Mouse (Mus musculus): ENCODE measurements around the gene Olfr1109.

Gene Olfr1109

GRCm38 (mm10) chr2:87095908-87096307 is at the start of gene Olfr1109:
Gene Olfr1109 (minus strand): TSS chr2:87096008.
- no peak for DNase-seq

- DNase-seq, result no peak
Observed at GRCm38 (mm10) chr2:87140200-87140599, 44.4 kb upstream of the Olfr1109 start, which contains the start of gene Olfr1110. Gene Olfr1110 (minus strand): TSS chr2:87140300.

- no peak for DNase-seq
Observed at GRCm38 (mm10) chr2:87114467-87114866, 18.7 kb upstream of the Olfr1109 start, which contains the start of gene Olfr259. Gene Olfr259 (minus strand): TSS chr2:87114567.

GRCm38 (mm10) chr2:87075717-87076116 is 20.1 kb downstream of the Olfr1109 start, which contains the start of gene Olfr1107:
Gene Olfr1107 (minus strand): TSS chr2:87075817.
- DNase-seq, result no peak

GRCm38 (mm10) chr2:87052173-87052572 is 43.6 kb downstream of the Olfr1109 start, which contains the start of gene Olfr1106:
Gene Olfr1106 (minus strand): TSS chr2:87052273.
- DNase-seq, result no peak

Measured in cerebellum, adult 8-10 months (tissue).